Mouse (Mus musculus) C2C12 (cell line): Measurements from ENCODE around the gene Cyp24a1. TPM values are rescaled to one million over a fixed set of nuclear protein-coding genes. Genes with fewer than 3 reads are reported as not detected.

Experiments
- H3K27me3 ChIP-seq: one replicate; pipeline ENCODE4 v1.6.1; 2011; ENCODE audit not compliant: control insufficient read depth, insufficient read depth, insufficient read length
- H3K36me3 ChIP-seq: one replicate; pipeline ENCODE4 v1.6.1; 2011; ENCODE audit not compliant: control insufficient read depth, insufficient read depth
- H3K4me3 ChIP-seq: one replicate; pipeline ENCODE4 v1.5.1; 2011; ENCODE audit warnings: mild to moderate bottlenecking, control low read depth; ENCODE audit not compliant: poor library complexity, insufficient read depth, severe bottlenecking
- H3K79me2 ChIP-seq: one replicate; pipeline ENCODE4 v1.6.1; 2011; ENCODE audit not compliant: control insufficient read depth, insufficient read depth
- H3K79me3 ChIP-seq: one replicate; pipeline ENCODE4 v1.6.1; 2011; ENCODE audit warnings: low read depth, control low read depth
- H3ac ChIP-seq: one replicate; pipeline ENCODE3; 2011; ENCODE audit warnings: low read depth; ENCODE audit not compliant: control insufficient read depth, insufficient read length
- CEBPB ChIP-seq: IDR thresholded peaks from one replicate; pipeline ENCODE4 v1.6.1; 2011; ENCODE audit warnings: low read depth, mild to moderate bottlenecking, control low read depth, moderate library complexity
- CTCF ChIP-seq: IDR thresholded peaks from one replicate; pipeline ENCODE4 v1.5.1; 2011; ENCODE audit not compliant: control insufficient read depth, insufficient read depth, insufficient read length
- FOSL1 ChIP-seq: IDR thresholded peaks from one replicate; pipeline ENCODE4 v1.8.0; 2011; ENCODE audit warnings: mild to moderate bottlenecking, low read length; ENCODE audit not compliant: poor library complexity, insufficient read depth, severe bottlenecking
- MAX ChIP-seq: IDR thresholded peaks from one replicate; pipeline ENCODE4 v1.6.1; 2011; ENCODE audit warnings: mild to moderate bottlenecking, control low read depth
- MYOD1 ChIP-seq: IDR thresholded peaks from one replicate; pipeline ENCODE4 v1.6.1; 2011; ENCODE audit warnings: low read depth; ENCODE audit not compliant: control insufficient read depth, insufficient read length
- MYOG ChIP-seq: IDR thresholded peaks from one replicate; pipeline ENCODE4 v1.6.1; 2011; ENCODE audit not compliant: control insufficient read depth, insufficient read length; ENCODE audit errors: extremely low read depth
- USF1 ChIP-seq: IDR thresholded peaks from one replicate; pipeline ENCODE4 v1.6.1; 2011; ENCODE audit warnings: low read depth, mild to moderate bottlenecking, control low read depth, moderate library complexity
- polyA plus RNA-seq: library from polyadenylated mRNA; unstranded; fragments of >200 nt; fragmentation: generic; extraction: Trizol; gene quantifications from one replicate; pipeline ENCODE4 v1.2.1, GENCODE M21; 2012; ENCODE audit warnings: missing spikeins

The Cyp24a1 gene
- polyA plus RNA-seq, 1 experiment = not detected

GRCm38 (mm10) chr2:170446843-170447383 is 50.0 kb downstream of the Cyp24a1 start:
- TF ChIP-seq USF1 (no peak), MYOD1 (peak; percentile 39)
- no peak overlapping the region for H3ac ChIP-seq
- peaks cover 8% of the 10 kb centered on the region for H3K27me3 ChIP-seq
- no peak overlapping the region for H3K4me3 ChIP-seq
- no peaks in the 10 kb centered on the region for H3K79me2 ChIP-seq
- no peaks in the 10 kb centered on the region for H3K36me3 ChIP-seq
- H3K79me3 ChIP-seq = no peaks in the 10 kb centered on the region

GRCm38 (mm10) chr2:170445861-170446260 is 51.1 kb downstream of the Cyp24a1 start:
- Histone ChIP-seq H3K4me3 (no peak overlapping the region), H3K79me2 (no peaks in the 10 kb centered on the region), H3K36me3 (no peaks in the 10 kb centered on the region), H3K79me3 (no peaks in the 10 kb centered on the region), H3K27me3 (no peaks in the 10 kb centered on the region), H3ac (no peak overlapping the region)
- TF ChIP-seq MYOG (no peak), MYOD1 (peak; percentile 24), MAX (peak; percentile 51), CEBPB (no peak)

GRCm38 (mm10) chr2:170442535-170442934 is 54.4 kb downstream of the Cyp24a1 start:
- Histone ChIP-seq H3K4me3 (no peak overlapping the region), H3ac (no peak overlapping the region), H3K27me3 (peaks cover 4% of the 10 kb centered on the region), H3K79me3 (no peaks in the 10 kb centered on the region), H3K36me3 (no peaks in the 10 kb centered on the region), H3K79me2 (no peaks in the 10 kb centered on the region)
- no peak for TF ChIP-seq FOSL1
- TF ChIP-seq USF1 = no peak
- TF ChIP-seq MYOD1 = no peak
- no peak for TF ChIP-seq MYOG
- no peak for TF ChIP-seq CEBPB
- no peak for TF ChIP-seq MAX
- TF ChIP-seq CTCF = no peak

- H3K79me3 ChIP-seq = no peaks in the 10 kb centered on the region
- H3K27me3 ChIP-seq = peaks cover 4% of the 10 kb centered on the region
- no peak for TF ChIP-seq CTCF
- TF ChIP-seq MAX = no peak
- TF ChIP-seq FOSL1 = no peak
- no peak for TF ChIP-seq USF1
- TF ChIP-seq MYOD1 = no peak
- TF ChIP-seq CEBPB = no peak
- no peak for TF ChIP-seq MYOG
- no peaks in the 10 kb centered on the region for H3K36me3 ChIP-seq
- no peaks in the 10 kb centered on the region for H3K79me2 ChIP-seq
- H3ac ChIP-seq = no peak overlapping the region
- no peak overlapping the region for H3K4me3 ChIP-seq
Measured at GRCm38 (mm10) chr2:170438782-170439181, 58.2 kb downstream of the Cyp24a1 start.

- Histone ChIP-seq H3K79me2 (no peaks in the 10 kb centered on the region), H3K4me3 (no peak overlapping the region), H3ac (no peak overlapping the region)
Measured at GRCm38 (mm10) chr2:170436204-170436603, 60.7 kb downstream of the Cyp24a1 start.

More at GRCm38 (mm10) chr2:170436204-170436603, 60.7 kb downstream of the Cyp24a1 start:
- Histone ChIP-seq H3K27me3 (peaks cover 4% of the 10 kb centered on the region), H3K79me3 (no peaks in the 10 kb centered on the region), H3K36me3 (no peaks in the 10 kb centered on the region)
- TF ChIP-seq MYOD1 = peak; percentile 46
- no peak for TF ChIP-seq MAX

Other genes starting within 250 kb of the Cyp24a1 start
- not detected for gene Bcas1, start 69.3 kb downstream of the Cyp24a1 start, polyA plus RNA-seq
- gene Pfdn4, start 717 bp downstream of the Cyp24a1 start, polyA plus RNA-seq = 42.9 TPM
- gene 4930470P17Rik, start 104.9 kb upstream of the Cyp24a1 start, polyA plus RNA-seq = not detected
- gene Dok5, start 234.7 kb upstream of the Cyp24a1 start, polyA plus RNA-seq = not detected